Comparison of ENCODE assay signal across 17 mouse cellular contexts in the genomic region with DNA sequence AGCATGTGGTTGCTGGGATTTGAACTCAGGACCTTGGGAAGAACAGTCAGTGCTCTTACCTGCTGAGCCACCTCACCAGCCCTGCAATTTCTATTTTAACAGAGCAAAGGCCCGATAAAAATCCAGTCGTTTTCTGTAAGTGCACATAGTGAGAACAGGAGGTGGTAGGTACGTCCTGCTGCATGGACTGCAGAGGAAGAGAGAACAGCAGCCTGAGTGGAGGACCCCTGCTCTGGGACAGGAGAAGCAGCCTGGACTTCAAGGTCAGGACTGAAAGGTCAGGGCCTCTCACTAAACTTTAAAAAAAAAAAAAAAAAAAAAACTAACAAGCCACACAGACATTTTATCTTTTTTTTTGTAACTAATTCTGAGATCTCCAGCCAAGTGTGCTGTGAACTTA. TPM values are rescaled to one million over a fixed set of nuclear protein-coding genes. Genes with fewer than 3 reads are reported as not detected.
DNase-seq lines count a peak whose midpoint lies in the region; ATAC-seq and TF ChIP-seq lines count a peak whose summit lies in the region.
"Had no signal": no experiment of that assay in that cellular context is flagged by ENCODE, and none has a peak within 500 bp of the region (broad histone marks: within the 10 kb centered on the region; RNA-seq: fewer than 3 reads in every experiment).

No protein-coding gene starts in this region.

- H3K27ac ChIP-seq in heart, embryonic 11.5 days (ENCODE audit: low read depth, low read length): peak overlapping the region; percentile 29; the same call in 1 of the 2 replicates
- H3K27ac ChIP-seq in heart, adult 2 months: no peak overlapping the region
- peak overlapping the region; percentile 11; the same call in 1 of the 2 replicates for H3K27ac ChIP-seq in hindbrain, embryonic 16.5 days (ENCODE audit: low read depth, low read length)
- no peak overlapping the region for H3K27ac ChIP-seq in hindbrain, embryonic 12.5 days
- H3K27ac ChIP-seq in midbrain, embryonic 14.5 days (replicated peaks; ENCODE audit: low read depth, low read length): peak overlapping the region; percentile 14; the same call in 1 of the 2 replicates

- H3K9me3 ChIP-seq in heart, embryonic 11.5 days (replicated peaks; ENCODE audit: control insufficient read depth, low read length): no peaks in the 10 kb centered on the region
- no peaks in the 10 kb centered on the region for H3K9me3 ChIP-seq in hindbrain, embryonic 16.5 days (ENCODE audit: control insufficient read depth, low read length)
- no peaks in the 10 kb centered on the region for H3K9me3 ChIP-seq in hindbrain, embryonic 12.5 days (replicated peaks)
- no peaks in the 10 kb centered on the region for H3K9me3 ChIP-seq in midbrain, embryonic 14.5 days (ENCODE audit: control insufficient read depth, low read length)
- H3K9me3 ChIP-seq: megakaryocyte, embryonic 14.5 days had no signal

- ATAC-seq in heart, embryonic 11.5 days (replicated peaks; ENCODE audit: insufficient number of reproducible peaks, low FRiP score, low TSS enrichment): no peak
- ATAC-seq in hindbrain, embryonic 16.5 days: no peak
- ATAC-seq in hindbrain, embryonic 12.5 days (ENCODE audit: low FRiP score): no peak
- no peak for ATAC-seq in midbrain, embryonic 14.5 days (ENCODE audit: low FRiP score, low TSS enrichment)

- H3K36me3 ChIP-seq in heart, embryonic 11.5 days (ENCODE audit: control insufficient read depth, insufficient read depth, low read length): 0 out of 2 replicates have a peak, but pooled peaks cover 2% of the 10 kb centered on the region
- H3K36me3 ChIP-seq in heart, adult 2 months (ENCODE audit: control insufficient read depth, insufficient read depth, low read length): peaks cover 32% of the 10 kb centered on the region
- H3K36me3 ChIP-seq in hindbrain, embryonic 16.5 days (ENCODE audit: control insufficient read depth, insufficient read depth, low read length): no peaks in the 10 kb centered on the region
- peaks cover 36% of the 10 kb centered on the region for H3K36me3 ChIP-seq in hindbrain, embryonic 12.5 days
- peaks cover 36% of the 10 kb centered on the region for H3K36me3 ChIP-seq in midbrain, embryonic 14.5 days (ENCODE audit: control insufficient read depth, insufficient read depth, low read length)

- TF ChIP-seq EP300 in heart, adult 2 months (IDR thresholded peaks at IDR 0.05; ENCODE audit: insufficient read depth, low read depth, low read length): no peak

- no peak for TF ChIP-seq POLR2A in heart, adult 2 months (IDR thresholded peaks at IDR 0.05; ENCODE audit: insufficient read depth, low read depth, low read length)

- TF ChIP-seq CTCF in heart, adult 2 months (IDR thresholded peaks at IDR 0.05): no peak

- no peak overlapping the region for H3K4me2 ChIP-seq in heart, embryonic 11.5 days
- no peak overlapping the region for H3K4me2 ChIP-seq in hindbrain, embryonic 16.5 days (ENCODE audit: low read length)
- no peak overlapping the region for H3K4me2 ChIP-seq in hindbrain, embryonic 12.5 days (replicated peaks)
- H3K4me2 ChIP-seq in midbrain, embryonic 14.5 days (ENCODE audit: low read length): no peak overlapping the region

- H3K9ac ChIP-seq in heart, embryonic 11.5 days (ENCODE audit: low read depth, low read length): no peak overlapping the region
- no peak overlapping the region for H3K9ac ChIP-seq in heart, adult 2 months (ENCODE audit: low read depth, low read length)
- no peak overlapping the region for H3K9ac ChIP-seq in hindbrain, embryonic 16.5 days (ENCODE audit: low read depth, low read length)
- no peak overlapping the region for H3K9ac ChIP-seq in hindbrain, embryonic 12.5 days
- H3K9ac ChIP-seq in midbrain, embryonic 14.5 days (replicated peaks; ENCODE audit: low read length): no peak overlapping the region
- H3K9ac ChIP-seq: liver, embryonic 14.5 days had no signal

- no peaks in the 10 kb centered on the region for H3K79me2 ChIP-seq in heart, adult 2 months (replicated peaks; ENCODE audit: control insufficient read depth, insufficient read depth, low read length)

- no peaks in the 10 kb centered on the region for H3K27me3 ChIP-seq in heart, embryonic 11.5 days (ENCODE audit: control insufficient read depth, insufficient read depth, low read length)
- H3K27me3 ChIP-seq in heart, adult 2 months (ENCODE audit: control insufficient read depth, insufficient read depth, low read length): no peaks in the 10 kb centered on the region
- H3K27me3 ChIP-seq in hindbrain, embryonic 16.5 days (replicated peaks; ENCODE audit: control insufficient read depth, insufficient read depth, low read length): no peaks in the 10 kb centered on the region
- no peaks in the 10 kb centered on the region for H3K27me3 ChIP-seq in hindbrain, embryonic 12.5 days
- H3K27me3 ChIP-seq in midbrain, embryonic 14.5 days (ENCODE audit: control insufficient read depth, insufficient read depth, low read length): no peaks in the 10 kb centered on the region
- H3K27me3 ChIP-seq: megakaryocyte, embryonic 14.5 days had no signal

- peaks cover 45% of the 10 kb centered on the region for H3K4me1 ChIP-seq in heart, embryonic 11.5 days (ENCODE audit: control insufficient read depth, insufficient read depth, low read length)
- H3K4me1 ChIP-seq in heart, adult 2 months (ENCODE audit: control insufficient read depth, insufficient read depth, low read length): peaks cover 18% of the 10 kb centered on the region
- H3K4me1 ChIP-seq in hindbrain, embryonic 16.5 days (ENCODE audit: control insufficient read depth, insufficient read depth, low read depth, low read length): peaks cover 18% of the 10 kb centered on the region
- peaks cover 7% of the 10 kb centered on the region; the same call in 1 of the 2 replicates for H3K4me1 ChIP-seq in hindbrain, embryonic 12.5 days
- H3K4me1 ChIP-seq in midbrain, embryonic 14.5 days (ENCODE audit: control insufficient read depth, insufficient read depth, low read length): no peaks in the 10 kb centered on the region; the same call in 1 of the 2 replicates

- no peak for DNase-seq in heart, adult 2 months
- DNase-seq in adrenal gland, postnatal 36 days: peak; percentile 42 to 47
- no peak for DNase-seq in midbrain, embryonic 14.5 days
- no peak for DNase-seq in urinary bladder, postnatal 14 days (ENCODE audit: low spot score)
- DNase-seq: cerebellum, adult 8-10 months; gastrocnemius, postnatal 36 days; kidney, adult 2 months; kidney, postnatal 14 days; left cerebral cortex, postnatal 4 days; lung, postnatal 10 days; right cerebral cortex, adult 18-20 months had no signal

- intact Hi-C loops in heart, adult 2 months (cut with DNase I): loop anchor here (10.0 kb wide), 1 partner anchor 297 kb away; no protein-coding TSS in a partner anchor

- no peak overlapping the region for H3K4me3 ChIP-seq in heart, embryonic 11.5 days (ENCODE audit: low read depth, low read length)
- H3K4me3 ChIP-seq in heart, adult 2 months: no peak overlapping the region
- H3K4me3 ChIP-seq in hindbrain, embryonic 16.5 days (ENCODE audit: low read length): no peak overlapping the region
- no peak overlapping the region for H3K4me3 ChIP-seq in hindbrain, embryonic 12.5 days
- no peak overlapping the region for H3K4me3 ChIP-seq in midbrain, embryonic 14.5 days (replicated peaks; ENCODE audit: low read depth, low read length)
- H3K4me3 ChIP-seq: erythroblast, embryonic 14.5 days; megakaryocyte, embryonic 14.5 days had no signal

- WGBS in heart, embryonic 11.5 days (ENCODE audit: insufficient replicate concordance): 71% methylated on average over 3 of the region's 3 CpGs
- 74% methylated on average over 3 of the region's 3 CpGs for WGBS in heart, adult 2 months
- 83% methylated on average over 3 of the region's 3 CpGs for WGBS in hindbrain, embryonic 16.5 days
- 91% methylated on average over 3 of the region's 3 CpGs for WGBS in hindbrain, embryonic 12.5 days
- 88% methylated on average over 3 of the region's 3 CpGs for WGBS in midbrain, embryonic 14.5 days

RNA-seq across cellular contexts. Expression of a gene that starts 50.5 kb away (rescaled TPM):
- polyA plus RNA-seq in heart, embryonic 11.5 days (2014; fragmentation: Nextera tagmentation; extraction: Ambion mirVana): 22.8 and 35.2 TPM in 2 replicates
- total RNA-seq in heart, adult 2 months (2021): 10 to 100 TPM; 23.3 to 23.8 TPM
- 16.5 and 16.8 TPM in 2 replicates for polyA plus RNA-seq in heart, adult 2 months (2012; rRNA removed)
- polyA plus RNA-seq in hindbrain, embryonic 16.5 days (2015; fragmentation: Nextera tagmentation; extraction: Ambion mirVana): 27.2 and 31.0 TPM in 2 replicates
- polyA plus RNA-seq in hindbrain, embryonic 12.5 days (2016; fragmentation: Nextera tagmentation; extraction: Ambion mirVana): 49.4 and 51.1 TPM in 2 replicates
- total RNA-seq in adrenal gland, postnatal 36 days (2021): 10 to 100 TPM; 38.4 to 48.7 TPM
- 28.9 and 32.1 TPM in 2 replicates for polyA plus RNA-seq in midbrain, embryonic 14.5 days (2014; fragmentation: Nextera tagmentation; extraction: Ambion mirVana)

Comparison
In these comparisons a context has a peak if more than half of its experiments do, and no peak if none do; other contexts are left out.
1. H3K27ac ChIP-seq: peak in heart, embryonic 11.5 days (single experiment), hindbrain, embryonic 16.5 days (single experiment) and midbrain, embryonic 14.5 days (single experiment); none in heart, adult 2 months (single experiment) and hindbrain, embryonic 12.5 days (single experiment).
2. DNase-seq: peak in adrenal gland, postnatal 36 days (2 of 2); none in heart, adult 2 months (0 of 2), midbrain, embryonic 14.5 days (single experiment) and urinary bladder, postnatal 14 days (single experiment).